Comparison of ENCODE assay signal across 12 mouse cellular contexts in the genomic region with DNA sequence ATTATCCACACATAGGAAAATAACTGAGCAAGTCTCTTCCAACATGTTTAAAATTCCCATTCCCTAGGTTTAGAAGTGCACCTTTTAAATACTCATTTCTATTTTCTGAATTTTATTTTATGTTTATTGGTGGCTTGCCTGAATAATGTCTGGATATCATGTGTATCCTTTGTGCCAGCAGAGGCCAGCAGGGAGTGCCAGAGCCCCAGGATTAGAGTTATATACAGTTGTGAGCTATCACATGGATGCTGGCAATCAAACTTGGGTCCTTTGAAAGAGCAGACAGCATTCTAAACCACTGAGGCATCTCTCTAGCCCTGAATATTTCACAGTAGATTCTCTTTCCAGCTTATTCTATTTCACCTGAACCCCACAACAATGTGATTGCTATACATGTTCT.
"Had no signal": no experiment of that assay in that cellular context is flagged by ENCODE, and none has a peak within 500 bp of the region (broad histone marks: within the 10 kb centered on the region; RNA-seq: fewer than 3 reads in every experiment).

No protein-coding gene starts in this region.

- H3K36me3 ChIP-seq: limb, embryonic 15.5 days; neural tube, embryonic 12.5 days had no signal

- H3K9ac ChIP-seq: limb, embryonic 15.5 days; neural tube, embryonic 12.5 days had no signal

- H3K4me3 ChIP-seq: left cerebral cortex, adult 2 months; limb, embryonic 15.5 days; neural tube, embryonic 12.5 days had no signal

- ATAC-seq: inflammation-experienced regulatory T-cells, adult 6 months; intestine, postnatal 0 days had no signal

- H3K27me3 ChIP-seq: limb, embryonic 15.5 days; neural tube, embryonic 12.5 days had no signal

- DNase-seq: kidney, adult 8-10 months; kidney, postnatal 10 days; kidney, postnatal 4 days; lung, adult 18-20 months; midbrain, embryonic 14.5 days; thymus, adult 18-20 months; thymus, postnatal 14 days had no signal

- H3K4me2 ChIP-seq: limb, embryonic 15.5 days; neural tube, embryonic 12.5 days had no signal

- H3K9me3 ChIP-seq: limb, embryonic 15.5 days; neural tube, embryonic 12.5 days had no signal

- H3K27ac ChIP-seq: left cerebral cortex, adult 2 months; limb, embryonic 15.5 days; neural tube, embryonic 12.5 days had no signal
